ENCODE assay signal across 15 mouse cellular contexts in the genomic region with DNA sequence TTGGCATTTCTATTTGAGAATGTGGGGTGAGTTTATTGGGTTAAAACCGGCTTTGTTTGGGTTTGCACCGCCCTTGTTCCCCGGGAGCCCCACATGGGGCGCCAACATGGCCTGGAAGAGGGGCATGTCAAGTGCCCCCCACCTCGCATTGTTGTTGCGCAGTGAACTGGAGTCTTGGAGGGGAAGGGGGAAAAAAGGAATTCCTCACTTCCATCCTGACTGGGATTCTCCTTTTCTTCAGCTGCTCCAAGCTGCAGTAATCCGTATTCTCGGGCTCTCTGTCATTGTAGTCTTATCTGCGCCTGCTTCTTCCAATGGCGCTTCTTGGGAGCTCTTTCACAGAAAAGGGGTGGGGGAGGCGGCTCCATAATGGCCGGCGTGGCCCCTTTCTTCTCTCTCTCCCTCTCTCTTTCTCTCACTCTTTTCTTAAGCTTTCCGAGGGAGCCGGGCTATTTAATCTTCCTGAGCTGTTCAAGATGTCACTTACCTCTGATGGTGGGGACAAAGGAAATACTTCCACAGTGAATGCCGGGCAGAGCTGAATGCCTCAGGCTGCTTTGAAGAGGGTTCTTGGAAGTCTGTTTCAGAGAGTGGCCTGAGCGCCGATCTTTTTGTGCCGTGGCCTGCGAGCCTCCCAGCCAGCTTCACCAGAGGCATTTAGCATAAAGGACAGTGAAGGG.
DNase-seq lines count a peak whose midpoint lies in the region; ATAC-seq lines count a peak whose summit lies in the region.
"Had no signal": no experiment of that assay in that cellular context is flagged by ENCODE, and none has a peak within 500 bp of the region (broad histone marks: within the 10 kb centered on the region; RNA-seq: fewer than 3 reads in every experiment).

No protein-coding gene starts in this region.

- WGBS in hindbrain, embryonic 10.5 days, result 28% methylated on average over 20 of the region's 20 CpGs
- 10% methylated on average over 20 of the region's 20 CpGs for WGBS in midbrain, embryonic 13.5 days

- no peaks in the 10 kb centered on the region for H3K36me3 ChIP-seq in hindbrain, embryonic 10.5 days
- no peaks in the 10 kb centered on the region for H3K36me3 ChIP-seq in midbrain, embryonic 13.5 days

- peak overlapping the region; percentile 91 for H3K27ac ChIP-seq in hindbrain, embryonic 10.5 days
- peak overlapping the region; percentile 74 for H3K27ac ChIP-seq in midbrain, embryonic 13.5 days
- H3K27ac ChIP-seq: liver, embryonic 14.5 days had no signal

- peak overlapping the region; percentile 40 for H3K4me3 ChIP-seq in hindbrain, embryonic 10.5 days
- H3K4me3 ChIP-seq in midbrain, embryonic 13.5 days (replicated peaks), result peak overlapping the region; percentile 10; the same call in 1 of the 2 replicates
- H3K4me3 ChIP-seq: erythroblast, embryonic 14.5 days; megakaryocyte, embryonic 14.5 days had no signal

- peaks cover 25% of the 10 kb centered on the region for H3K27me3 ChIP-seq in hindbrain, embryonic 10.5 days (ENCODE audit: insufficient read depth, poor library complexity, severe bottlenecking)
- peaks cover 20% of the 10 kb centered on the region; the same call in 1 of the 2 replicates for H3K27me3 ChIP-seq in midbrain, embryonic 13.5 days

- H3K4me1 ChIP-seq in hindbrain, embryonic 10.5 days (replicated peaks), result peaks cover 68% of the 10 kb centered on the region
- peaks cover 36% of the 10 kb centered on the region for H3K4me1 ChIP-seq in midbrain, embryonic 13.5 days (replicated peaks)
- H3K4me1 ChIP-seq: megakaryocyte, embryonic 14.5 days had no signal

- H3K9ac ChIP-seq in midbrain, embryonic 13.5 days (replicated peaks), result 0 out of 2 replicates have a peak overlapping the region, but pooled peaks have one; percentile 7
- H3K9ac ChIP-seq: liver, embryonic 14.5 days had no signal

- no peaks in the 10 kb centered on the region for H3K9me3 ChIP-seq in hindbrain, embryonic 10.5 days
- no peaks in the 10 kb centered on the region for H3K9me3 ChIP-seq in midbrain, embryonic 13.5 days

- peak; percentile 75 for ATAC-seq in midbrain, embryonic 13.5 days
- no peak for ATAC-seq in granulocyte monocyte progenitor cell, adult 5-6 weeks (replicated peaks; ENCODE audit: poor library complexity, severe bottlenecking)
- ATAC-seq: intestine, postnatal 0 days had no signal

- DNase-seq in right cerebral cortex, postnatal 4 days, result peak; percentile 42
- DNase-seq in right cerebral cortex, adult 18-20 months, result no peak
- peak; percentile 74 for DNase-seq in hindbrain, embryonic 10.5 days (ENCODE audit: low spot score)
- peak; percentile 59 for DNase-seq in retina, postnatal 1 day
- no peak for DNase-seq in lung, postnatal 36 days
- DNase-seq in spleen, adult 18-20 months, result no peak
- DNase-seq: cerebellum, postnatal 25 days; gastrocnemius, postnatal 14 days; thymus, postnatal 4 days had no signal

- H3K4me2 ChIP-seq in midbrain, embryonic 13.5 days (replicated peaks), result peak overlapping the region; percentile 43

Comparison
In these comparisons a context has a peak if more than half of its experiments do, and no peak if none do; other contexts are left out.
1. DNase-seq: peak in right cerebral cortex, postnatal 4 days (single experiment), hindbrain, embryonic 10.5 days (single experiment) and retina, postnatal 1 day (single experiment); none in right cerebral cortex, adult 18-20 months (single experiment), lung, postnatal 36 days (single experiment) and spleen, adult 18-20 months (0 of 2).